Mouse (Mus musculus): Measurements from ENCODE around the gene Hist2h2be.
"Not testable (repeated sequence)": the region's sequence is repeated elsewhere in the genome, so short reads cannot be mapped to it uniquely, and the experiment has no call there.

Hist2h2be gene

DNA sequence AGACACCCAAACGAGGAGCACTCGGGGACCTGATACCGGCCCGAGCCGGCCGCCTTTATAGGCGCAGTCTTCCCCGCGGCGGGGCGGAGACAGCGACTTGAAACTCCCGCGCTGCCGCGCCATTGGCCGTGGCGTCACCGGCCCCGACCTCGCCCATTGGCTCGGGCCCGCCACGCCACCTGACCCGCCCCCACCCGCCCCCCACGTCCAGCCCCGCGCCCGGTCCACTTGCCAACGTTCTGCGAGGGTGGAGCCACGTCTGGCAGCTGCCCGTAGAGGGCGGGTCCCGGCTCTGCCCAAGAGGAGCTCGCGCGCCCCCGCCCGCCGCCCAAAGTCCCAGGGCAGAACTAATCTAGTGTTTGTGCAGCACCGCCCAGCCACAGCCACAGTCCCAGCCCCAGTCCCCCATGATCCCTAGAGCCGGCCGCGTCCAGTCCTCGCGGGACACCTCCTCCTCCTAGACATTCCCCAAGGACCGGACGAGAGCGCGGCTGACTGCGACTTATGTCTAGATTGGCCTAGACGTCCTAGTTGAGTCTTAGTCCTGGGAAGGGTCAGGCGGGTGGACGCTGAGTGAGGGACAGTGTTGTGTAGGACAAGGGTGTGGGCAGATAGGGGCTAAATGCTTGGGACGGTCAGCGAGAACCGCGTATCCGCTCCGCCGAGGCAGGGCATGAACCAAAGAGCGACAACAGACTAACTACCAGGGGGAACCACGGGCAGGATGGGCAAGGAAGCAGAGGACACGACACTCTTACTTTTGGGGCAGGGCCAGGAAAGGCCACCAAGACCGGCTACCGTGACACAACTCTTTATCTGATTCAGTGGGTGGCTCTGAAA, 18.3 kb downstream of the Hist2h2be start, which contains the start of gene Hist2h3c2:
Gene Hist2h3c2 (minus strand): TSS at position 174 of the 840 bp plus-strand sequence.
- in situ Hi-C loops (cut with MboI): not testable (repeated sequence)

DNA sequence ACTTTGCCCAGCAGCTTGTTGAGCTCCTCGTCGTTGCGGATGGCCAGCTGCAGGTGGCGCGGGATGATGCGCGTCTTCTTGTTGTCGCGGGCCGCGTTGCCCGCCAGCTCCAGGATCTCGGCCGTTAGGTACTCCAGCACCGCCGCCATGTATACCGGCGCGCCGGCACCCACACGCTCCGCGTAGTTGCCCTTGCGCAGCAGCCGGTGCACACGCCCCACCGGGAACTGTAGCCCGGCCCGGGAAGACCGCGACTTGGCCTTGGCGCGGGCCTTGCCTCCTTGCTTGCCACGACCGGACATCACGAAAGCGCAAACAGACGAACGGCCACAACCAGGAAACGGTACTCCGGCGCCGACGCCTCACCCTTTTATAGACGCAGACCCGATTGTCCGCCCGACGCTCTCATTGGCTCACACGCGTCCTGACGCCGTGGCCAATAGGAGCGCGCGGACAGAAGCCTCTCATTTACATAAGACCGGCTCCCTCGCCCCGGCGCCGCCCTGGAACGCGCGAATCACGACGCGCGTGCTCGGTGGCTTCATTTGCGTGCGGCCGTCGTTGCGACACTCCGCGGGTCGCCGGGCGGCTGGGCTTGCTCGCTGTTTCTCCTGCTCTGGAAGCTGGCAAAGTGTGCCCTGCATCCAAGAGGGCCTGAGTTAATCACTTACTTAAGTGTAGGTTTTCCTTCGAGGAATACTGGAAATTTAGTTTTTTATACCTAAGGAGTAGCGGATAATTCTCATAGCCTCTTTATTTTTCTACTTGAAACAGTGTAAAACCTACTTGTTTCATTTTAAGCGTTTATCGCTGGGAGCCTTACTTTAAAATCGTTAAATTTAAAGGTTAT, 19.3 kb downstream of the Hist2h2be start, which contains the start of gene Hist2h2aa2:
Gene Hist2h2aa2 (minus strand): TSS at position 328 of the 850 bp plus-strand sequence.
- in situ Hi-C loops (cut with MboI): not testable (repeated sequence)

DNA sequence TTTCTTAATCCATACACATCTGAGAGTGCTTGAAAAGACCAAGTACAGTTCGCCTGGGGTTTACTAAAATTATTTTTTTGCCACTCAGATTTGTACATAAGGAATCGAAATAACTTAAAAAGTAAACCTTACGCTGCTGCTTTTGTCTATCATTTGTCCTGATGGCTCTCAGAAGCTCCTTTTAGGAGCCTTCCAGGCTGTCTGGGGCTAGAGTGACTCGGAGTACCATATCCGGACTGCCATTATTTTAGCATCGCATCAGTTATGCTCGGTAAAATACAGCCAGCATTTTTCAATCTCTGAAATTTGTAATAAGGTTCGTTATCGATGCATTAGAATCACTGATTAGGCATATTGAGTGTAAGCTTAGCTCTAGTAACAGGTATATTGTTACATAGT, 19.9 kb downstream of the Hist2h2be start:
- in situ Hi-C loops (cut with MboI): no loop called here

DNA sequence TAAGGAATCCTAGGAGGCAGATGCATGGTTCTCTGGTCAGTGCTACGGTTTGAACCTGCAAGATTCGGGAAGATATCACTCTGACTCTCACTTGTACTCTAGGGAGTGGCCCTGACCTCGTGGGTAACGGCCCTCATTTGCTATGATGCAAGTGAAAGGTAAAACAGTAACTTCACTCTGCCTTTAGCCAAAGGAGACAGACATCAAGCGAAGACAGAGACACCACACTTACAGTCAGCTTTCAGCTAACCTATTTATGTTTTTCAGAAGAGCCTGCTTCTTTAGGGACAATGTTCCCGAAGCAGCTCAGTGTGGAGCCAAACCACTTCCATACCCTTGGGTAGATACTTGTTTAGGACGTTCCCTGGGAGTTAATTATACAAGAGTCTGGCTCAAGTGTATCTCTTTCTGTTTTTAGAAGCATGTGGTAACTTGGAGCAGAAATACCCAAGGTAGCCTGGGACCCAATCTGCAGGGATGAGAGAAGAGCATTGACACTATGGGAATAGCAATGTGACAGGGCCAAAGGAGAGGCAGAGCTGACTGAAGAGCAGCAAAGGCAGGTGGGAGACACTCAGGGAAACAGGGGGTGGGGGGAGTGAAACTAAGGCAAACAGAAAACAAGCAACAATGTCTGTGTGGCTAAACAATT, 23.1 kb downstream of the Hist2h2be start:
- in situ Hi-C loops (cut with MboI): no loop called here

DNA sequence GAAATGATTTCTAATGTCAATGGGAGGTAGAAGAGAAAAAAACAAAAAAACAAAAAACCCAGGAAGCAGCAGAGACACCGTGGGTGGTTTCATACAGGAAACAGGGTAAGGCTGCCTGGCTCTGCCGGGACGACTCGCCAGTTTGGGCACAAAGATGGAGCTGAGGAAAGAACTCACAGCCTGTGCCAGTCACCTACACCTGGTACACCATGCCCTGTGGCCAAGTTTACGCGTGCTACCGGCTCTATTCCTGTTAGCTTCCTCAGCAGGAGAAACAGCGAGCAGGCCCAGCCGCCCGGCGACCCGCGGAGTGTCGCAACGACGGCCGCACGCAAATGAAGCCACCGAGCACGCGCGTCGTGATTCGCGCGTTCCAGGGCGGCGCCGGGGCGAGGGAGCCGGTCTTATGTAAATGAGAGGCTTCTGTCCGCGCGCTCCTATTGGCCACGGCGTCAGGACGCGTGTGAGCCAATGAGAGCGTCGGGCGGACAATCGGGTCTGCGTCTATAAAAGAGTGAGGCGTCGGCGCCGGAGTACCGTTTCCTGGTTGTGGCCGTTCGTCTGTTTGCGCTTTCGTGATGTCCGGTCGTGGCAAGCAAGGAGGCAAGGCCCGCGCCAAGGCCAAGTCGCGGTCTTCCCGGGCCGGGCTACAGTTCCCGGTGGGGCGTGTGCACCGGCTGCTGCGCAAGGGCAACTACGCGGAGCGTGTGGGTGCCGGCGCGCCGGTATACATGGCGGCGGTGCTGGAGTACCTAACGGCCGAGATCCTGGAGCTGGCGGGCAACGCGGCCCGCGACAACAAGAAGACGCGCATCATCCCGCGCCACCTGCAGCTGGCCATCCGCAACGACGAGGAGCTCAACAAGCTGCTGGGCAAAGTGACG, 24.3 kb downstream of the Hist2h2be start, which contains the start of gene Hist2h2aa1:
Gene Hist2h2aa1 (plus strand): TSS at position 495 of the 884 bp plus-strand sequence.
- in situ Hi-C loops (cut with MboI): not testable (repeated sequence)

DNA sequence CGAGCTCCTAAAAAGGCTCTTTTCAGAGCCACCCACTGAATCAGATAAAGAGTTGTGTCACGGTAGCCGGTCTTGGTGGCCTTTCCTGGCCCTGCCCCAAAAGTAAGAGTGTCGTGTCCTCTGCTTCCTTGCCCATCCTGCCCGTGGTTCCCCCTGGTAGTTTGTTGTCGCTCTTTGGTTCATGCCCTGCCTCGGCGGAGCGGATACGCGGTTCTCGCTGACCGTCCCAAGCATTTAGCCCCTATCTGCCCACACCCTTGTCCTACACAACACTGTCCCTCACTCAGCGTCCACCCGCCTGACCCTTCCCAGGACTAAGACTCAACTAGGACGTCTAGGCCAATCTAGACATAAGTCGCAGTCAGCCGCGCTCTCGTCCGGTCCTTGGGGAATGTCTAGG, 25.1 kb downstream of the Hist2h2be start:
- in situ Hi-C loops (cut with MboI): not testable (repeated sequence)

DNA sequence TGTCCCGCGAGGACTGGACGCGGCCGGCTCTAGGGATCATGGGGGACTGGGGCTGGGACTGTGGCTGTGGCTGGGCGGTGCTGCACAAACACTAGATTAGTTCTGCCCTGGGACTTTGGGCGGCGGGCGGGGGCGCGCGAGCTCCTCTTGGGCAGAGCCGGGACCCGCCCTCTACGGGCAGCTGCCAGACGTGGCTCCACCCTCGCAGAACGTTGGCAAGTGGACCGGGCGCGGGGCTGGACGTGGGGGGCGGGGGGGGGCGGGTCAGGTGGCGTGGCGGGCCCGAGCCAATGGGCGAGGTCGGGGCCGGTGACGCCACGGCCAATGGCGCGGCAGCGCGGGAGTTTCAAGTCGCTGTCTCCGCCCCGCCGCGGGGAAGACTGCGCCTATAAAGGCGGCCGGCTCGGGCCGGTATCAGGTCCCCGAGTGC, 25.5 kb downstream of the Hist2h2be start, which contains the start of gene Hist2h3c1:
Gene Hist2h3c1 (plus strand): TSS at position 259 of the 430 bp plus-strand sequence.
- in situ Hi-C loops (cut with MboI): not testable (repeated sequence)

DNA sequence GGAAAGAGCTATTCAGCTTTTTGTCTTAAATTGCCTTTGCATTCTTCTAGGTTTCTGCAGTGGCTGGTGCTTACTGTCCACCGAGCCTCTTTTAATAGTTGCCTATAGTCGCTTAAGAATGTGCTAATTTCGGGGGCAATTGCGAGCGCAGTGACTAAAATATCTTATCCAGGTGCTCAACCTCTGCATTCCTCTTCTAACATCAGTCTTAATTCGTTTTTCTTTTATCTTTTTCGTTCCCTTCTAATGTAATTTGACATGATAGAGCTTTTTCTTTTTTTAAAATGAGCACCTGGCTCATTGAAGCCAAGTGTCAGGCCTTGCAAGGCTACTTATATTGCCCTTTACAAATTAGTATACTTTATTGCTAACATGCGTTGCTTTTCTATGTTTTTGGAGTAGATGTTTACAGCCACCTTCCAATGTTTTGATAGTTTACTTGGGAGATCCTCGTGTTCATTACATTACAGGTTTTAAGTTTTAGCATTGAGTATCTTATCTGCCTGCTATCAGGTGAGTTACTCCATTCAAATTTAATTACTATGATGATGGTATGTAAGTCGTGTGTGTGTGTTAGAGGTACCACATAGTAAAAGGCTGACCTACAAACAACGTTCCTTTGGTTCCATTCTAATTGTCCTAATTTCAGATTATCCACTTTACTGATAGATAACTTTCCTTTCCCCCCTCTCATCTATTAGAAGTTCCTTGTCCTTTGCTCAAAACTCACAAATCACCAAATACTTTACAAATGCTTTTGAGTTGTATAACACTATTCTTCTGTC, 26.6 kb downstream of the Hist2h2be start:
- in situ Hi-C loops (cut with MboI): no loop called here

DNA sequence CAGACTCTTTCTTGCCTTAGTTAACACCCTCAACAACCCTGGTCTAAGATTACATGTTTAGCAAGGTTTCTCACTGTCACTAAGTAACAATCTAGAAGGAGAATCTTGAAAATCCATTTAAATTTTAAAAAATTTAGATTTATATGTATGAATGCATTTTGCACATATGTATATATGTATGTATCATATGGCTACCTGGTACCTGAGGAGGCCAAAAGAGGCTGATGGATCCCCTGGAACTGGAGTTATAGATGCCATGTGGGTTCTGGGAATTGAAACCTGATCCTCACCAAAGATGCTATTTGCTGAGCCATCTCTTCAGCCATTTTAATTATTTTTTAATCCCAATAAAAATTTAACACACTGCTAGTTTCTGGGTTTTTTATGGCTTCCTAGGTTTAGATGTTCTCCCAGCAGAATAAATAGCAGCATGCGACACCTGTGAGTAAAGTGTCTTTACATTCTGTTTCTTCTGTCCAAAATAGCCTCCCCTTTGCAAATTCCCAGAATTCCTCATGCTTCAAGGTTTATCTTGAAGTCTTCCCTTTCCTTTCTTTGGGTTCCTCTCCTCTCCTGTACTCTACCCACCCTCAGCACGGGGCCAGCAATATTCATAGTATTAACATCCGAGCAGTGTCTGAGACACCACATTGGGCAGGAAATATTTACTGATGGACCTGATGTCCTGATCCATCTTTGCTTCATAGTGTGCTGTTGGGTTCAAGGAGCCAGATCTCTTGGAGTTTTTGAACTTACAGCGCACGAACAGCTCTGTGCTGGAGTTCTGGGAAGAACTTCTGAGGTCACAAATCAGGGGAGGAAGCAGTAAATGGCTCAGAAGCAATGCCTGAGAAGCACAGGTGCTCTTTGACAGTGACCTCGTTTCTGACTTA, 27.5 kb downstream of the Hist2h2be start:
- in situ Hi-C loops (cut with MboI): no loop called here

DNA sequence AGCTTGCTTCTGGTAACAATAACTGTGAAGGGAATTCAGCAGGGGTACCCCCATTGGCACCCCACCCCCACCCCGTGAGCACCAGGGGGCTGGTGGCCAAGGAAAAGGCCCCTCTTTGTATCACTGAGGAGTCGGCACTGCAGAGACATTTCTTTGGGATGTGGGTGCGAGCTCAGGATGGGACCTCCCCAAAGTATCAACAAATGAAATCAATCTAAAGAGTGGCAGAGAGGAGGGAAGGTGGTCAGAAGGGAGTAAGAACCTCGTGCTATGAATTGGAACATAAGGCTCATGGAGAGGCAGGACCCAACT, 28.1 kb downstream of the Hist2h2be start:
- in situ Hi-C loops (cut with MboI): no loop called here

DNA sequence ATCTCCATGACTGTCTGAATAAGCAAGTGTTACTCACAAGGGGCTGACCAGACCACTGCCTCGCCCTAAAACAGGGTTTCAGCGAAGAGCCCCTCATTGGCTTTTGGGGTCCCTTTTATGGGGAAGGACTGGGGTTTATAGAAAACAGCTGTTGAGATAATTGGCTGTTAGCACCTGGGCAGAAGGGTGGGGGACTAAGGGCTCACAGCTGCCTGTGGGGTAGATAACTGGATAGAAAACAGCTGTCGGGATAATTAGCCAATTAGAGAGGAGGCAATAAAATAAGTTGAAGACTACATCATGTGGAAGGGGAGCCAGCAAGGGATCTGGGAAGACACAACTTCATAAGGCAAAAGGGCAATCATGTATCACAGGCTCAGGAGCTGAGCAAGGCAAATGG, 30.0 kb downstream of the Hist2h2be start:
- in situ Hi-C loops (cut with MboI): no loop called here

DNA sequence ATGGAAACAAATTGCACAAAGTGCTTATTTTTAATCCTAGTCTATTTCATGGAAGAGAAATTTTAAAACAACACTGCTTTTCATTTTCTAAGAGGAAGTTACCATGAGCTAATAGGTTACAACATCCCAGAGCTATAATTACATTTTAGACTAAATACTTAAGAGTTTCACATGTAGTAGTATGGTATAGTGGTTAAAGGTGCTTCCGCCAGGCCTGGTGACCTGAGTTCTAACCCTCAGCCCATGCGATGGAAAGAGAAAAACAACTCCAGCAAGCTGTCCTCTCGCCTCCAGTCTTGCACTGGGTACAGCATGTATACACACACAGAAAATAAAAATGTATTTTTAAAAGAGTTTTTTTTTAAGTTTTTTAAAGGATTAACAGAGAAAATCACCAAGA, 30.9 kb downstream of the Hist2h2be start:
- in situ Hi-C loops (cut with MboI): no loop called here

DNA sequence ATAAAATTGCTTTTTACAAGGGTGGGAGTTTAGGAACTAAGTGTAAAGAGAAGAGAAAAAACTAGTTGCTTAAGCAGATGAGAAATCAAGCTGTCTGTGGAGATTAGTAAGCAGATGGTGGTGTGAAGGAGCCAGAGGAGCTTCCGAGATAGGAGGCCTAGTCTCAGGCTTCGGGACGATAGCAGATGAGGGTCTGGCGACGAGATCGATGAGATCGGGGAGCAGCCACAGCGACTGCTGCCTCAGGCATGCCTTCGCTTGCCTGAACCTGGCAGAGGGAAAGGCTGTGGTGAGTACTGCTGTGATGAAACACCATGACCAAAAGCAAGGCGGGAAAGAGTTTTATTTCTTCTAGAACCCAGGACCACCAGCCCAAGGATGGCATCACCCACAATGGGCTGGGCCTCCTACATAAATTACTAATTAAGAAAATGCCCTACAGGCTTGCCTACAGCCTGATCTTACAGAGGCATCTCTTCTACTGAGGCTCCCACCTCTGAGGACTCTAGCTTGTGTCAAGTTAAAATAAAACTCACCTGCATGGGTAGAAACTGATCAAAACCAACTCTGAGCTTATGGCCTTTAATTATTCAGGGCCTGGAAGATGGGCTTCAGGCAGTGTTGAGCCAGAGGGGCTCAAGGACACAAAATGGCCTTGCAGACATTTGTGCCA, 33.9 kb downstream of the Hist2h2be start:
- in situ Hi-C loops (cut with MboI): no loop called here

DNA sequence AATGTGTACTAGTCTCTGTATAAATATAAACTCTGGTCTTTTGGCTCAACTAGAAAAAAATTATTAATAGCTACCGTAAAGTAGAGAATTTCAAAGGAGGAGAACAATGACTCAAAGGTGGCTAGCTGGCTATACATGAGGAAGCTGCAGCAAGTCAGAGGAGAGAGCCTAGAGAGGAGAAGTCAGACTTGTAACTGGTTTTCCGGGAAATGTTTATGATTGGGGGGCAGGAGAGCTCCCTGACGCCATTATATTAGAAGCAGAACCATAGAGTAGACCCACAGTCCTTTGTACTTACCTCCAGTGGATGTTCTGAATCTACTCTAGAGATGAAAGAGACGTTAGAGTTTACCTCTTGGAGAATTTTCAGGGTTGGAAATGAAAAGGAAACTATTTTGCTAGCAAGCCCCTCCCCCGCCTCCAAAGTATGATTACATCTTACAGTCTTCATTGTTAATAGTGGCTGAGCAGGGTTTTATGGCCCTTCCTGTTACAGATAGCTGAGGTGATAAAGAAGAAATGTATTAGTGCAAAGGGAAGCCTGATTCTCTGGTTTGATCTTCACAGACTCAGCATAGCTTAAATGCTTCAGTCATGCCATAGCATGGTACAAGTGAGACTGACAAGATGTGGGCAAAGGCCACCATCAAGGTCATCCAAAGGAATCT, 35.1 kb downstream of the Hist2h2be start:
- in situ Hi-C loops (cut with MboI): no loop called here

DNA sequence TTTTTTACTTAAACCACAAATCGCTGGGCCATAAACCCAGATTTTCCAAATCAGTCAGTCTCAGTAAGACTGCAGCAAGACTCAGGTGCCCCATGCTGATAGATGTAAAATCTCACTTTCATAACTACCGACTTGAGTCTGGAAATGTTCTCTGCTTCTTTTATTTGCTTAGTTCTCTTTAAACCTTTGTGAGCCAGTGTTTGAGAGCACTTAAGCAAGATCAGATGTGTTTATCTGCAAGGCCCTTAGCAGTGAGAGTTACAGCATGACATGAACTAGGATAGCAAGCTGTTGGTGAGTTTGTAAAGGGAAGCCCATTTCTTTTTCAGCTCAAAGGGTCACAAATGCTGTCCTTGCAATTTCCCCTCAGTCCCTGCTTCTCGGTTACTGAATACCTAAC, 36.3 kb downstream of the Hist2h2be start:
- in situ Hi-C loops (cut with MboI): no loop called here

DNA sequence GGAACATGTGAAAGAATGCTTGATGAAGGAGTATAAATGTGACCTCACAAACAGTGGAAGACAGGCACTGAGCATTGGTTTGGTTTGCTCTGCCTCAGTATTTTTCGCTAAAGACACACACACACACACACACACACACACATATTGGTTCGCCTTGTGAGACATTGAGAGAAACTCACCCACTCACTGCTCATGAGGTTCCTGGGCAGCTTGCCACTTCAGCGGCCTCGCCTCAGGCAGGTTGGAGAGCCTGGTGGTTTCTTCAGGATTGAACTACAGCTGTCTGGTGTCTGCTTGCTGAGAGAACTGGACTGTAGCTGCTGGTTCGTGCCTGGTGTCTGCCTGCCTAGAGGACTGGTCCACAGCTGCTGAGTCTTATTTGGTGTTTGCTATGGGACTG, 39.3 kb downstream of the Hist2h2be start:
- in situ Hi-C loops (cut with MboI): no loop called here

DNA sequence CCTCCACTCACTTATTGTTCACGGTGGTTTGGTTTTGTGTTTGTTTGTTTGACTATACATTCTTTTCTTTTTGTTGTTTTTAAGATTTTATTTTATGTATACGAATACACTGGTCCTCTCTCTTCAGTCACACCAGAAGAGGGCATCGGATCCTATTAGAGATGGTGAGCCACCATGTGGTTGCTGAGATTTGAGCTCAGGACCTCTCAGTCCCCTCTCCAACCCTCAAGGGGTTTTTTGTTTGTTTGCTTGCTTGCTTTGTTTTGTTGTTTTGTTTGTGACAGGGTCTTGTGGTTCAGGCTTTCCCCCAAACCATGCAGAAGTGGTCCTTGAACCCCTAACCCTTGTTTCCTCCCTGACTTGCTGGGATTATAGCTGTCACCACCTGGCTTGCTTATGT, 40.7 kb downstream of the Hist2h2be start:
- in situ Hi-C loops (cut with MboI): no loop called here

DNA sequence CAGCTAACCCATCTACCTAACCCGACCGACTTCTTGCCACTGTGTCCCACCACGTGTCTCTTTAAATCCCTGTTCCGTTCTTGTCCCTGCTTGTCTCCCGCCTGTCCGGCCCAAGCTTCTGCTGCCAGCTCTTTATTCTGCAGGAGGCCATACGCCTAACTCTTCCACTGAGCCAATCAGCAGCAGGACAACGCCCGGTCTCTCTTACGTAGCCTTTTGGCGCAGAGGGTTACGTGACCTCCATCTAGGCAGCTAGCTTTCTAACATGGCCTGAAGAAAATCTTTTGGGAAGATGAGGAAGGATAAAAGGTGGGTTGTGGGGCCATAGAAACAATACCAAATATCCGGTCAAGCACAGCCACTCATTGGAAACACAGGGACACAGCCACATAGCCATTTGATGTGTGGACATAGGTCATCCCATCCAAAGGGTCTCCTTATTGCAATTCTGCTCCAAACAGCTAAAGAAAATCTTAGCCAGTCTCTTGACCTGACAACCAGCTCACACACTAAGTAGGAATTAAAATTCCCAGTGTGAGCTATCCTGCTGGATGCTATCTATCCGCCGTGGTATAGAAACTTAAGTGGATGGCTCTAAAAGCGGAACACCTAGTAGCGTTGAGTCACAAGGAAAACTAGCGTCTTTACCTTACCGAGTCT, 41.4 kb downstream of the Hist2h2be start:
- in situ Hi-C loops (cut with MboI): no loop called here

All from mature B cell (primary cell).